Mouse (Mus musculus) myocyte (in vitro differentiated cells): ENCODE data around the gene Sox6.

Experiments
- POLR2A ChIP-seq: IDR thresholded peaks from one replicate; pipeline ENCODE4 v1.6.1; 2011; ENCODE audit warnings: low read depth, mild to moderate bottlenecking, control low read depth, moderate library complexity; ENCODE audit not compliant: insufficient read length
- POLR2AphosphoS2 ChIP-seq: IDR thresholded peaks from one replicate; pipeline ENCODE4 v1.6.1; 2011; ENCODE audit warnings: low read depth, control low read depth; ENCODE audit not compliant: insufficient read length

DNA sequence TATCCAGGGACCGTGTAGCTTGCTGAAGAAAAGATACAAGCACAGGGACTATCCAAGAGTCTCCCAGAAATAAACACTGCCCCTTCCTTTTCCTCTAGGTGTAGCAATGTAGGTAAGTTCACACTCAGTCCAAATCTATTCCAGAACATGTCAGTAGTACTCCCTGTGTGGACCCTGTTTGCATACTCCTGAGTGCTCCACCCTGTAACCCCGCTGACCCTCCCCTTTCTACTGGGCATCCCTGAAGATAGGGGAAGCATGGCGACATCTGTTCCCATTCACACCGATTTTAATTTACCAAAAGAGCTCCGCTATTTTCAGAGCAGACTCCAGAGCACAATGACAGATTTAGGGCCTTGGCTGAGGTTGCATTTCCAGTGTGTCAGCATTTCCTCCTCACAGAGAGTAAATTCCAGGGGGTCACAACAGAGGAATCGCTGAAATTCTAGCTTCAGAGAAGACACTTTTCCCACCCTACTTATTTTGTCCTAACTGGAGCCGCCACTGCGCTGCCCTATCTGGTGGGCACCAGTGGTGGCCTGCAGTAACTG lies 288.2 kb downstream of the Sox6 start:
- TF ChIP-seq POLR2A = no peak
- TF ChIP-seq POLR2AphosphoS2 = no peak
